Mouse (Mus musculus) embryonic facial prominence, embryonic 11.5 days (tissue): ENCODE results near the gene Smcr8. TPM values are rescaled to one million over a fixed set of nuclear protein-coding genes. Genes with fewer than 3 reads are reported as not detected.
"Not testable (repeated sequence)": the region's sequence is repeated elsewhere in the genome, so short reads cannot be mapped to it uniquely, and the experiment has no call there.

Source experiments
- ATAC-seq: fragments of 200-750 bp; cut with Nextera tagmentation; replicated peaks from 2 replicates; pipeline ENCODE4 v1.8.0; 2017; ENCODE audit warnings: low read depth; ENCODE audit not compliant: insufficient number of reproducible peaks, low FRiP score, low TSS enrichment
- DNase-seq: peaks from one replicate; pipeline ENCODE4 v3.0.0-alpha.2; 2015; ENCODE audit warnings: low spot score
- H3K27ac ChIP-seq: fragments of 300-500 bp; sonication (generic); replicated peaks from 2 replicates; pipeline ENCODE4 v1.5.1; 2014; ENCODE audit warnings: mild to moderate bottlenecking, low read depth, low read length, control low read depth
- H3K27me3 ChIP-seq: fragments of 300-500 bp; sonication (generic); 2 replicates; pipeline ENCODE4 v1.6.1; 2014; ENCODE audit warnings: mild to moderate bottlenecking, low read length, moderate library complexity, mixed read lengths; ENCODE audit not compliant: control insufficient read depth, insufficient read depth
- H3K36me3 ChIP-seq: fragments of 300-500 bp; sonication (generic); replicated peaks from 2 replicates; pipeline ENCODE4 v1.6.1; 2014; ENCODE audit warnings: low read depth, mild to moderate bottlenecking, low read length, moderate library complexity, mixed read lengths; ENCODE audit not compliant: control insufficient read depth, insufficient read depth
- H3K4me1 ChIP-seq: fragments of 300-500 bp; sonication (generic); 2 replicates; pipeline ENCODE4 v1.6.1; 2014; ENCODE audit warnings: low read length, mixed read lengths; ENCODE audit not compliant: control insufficient read depth, insufficient read depth
- H3K4me2 ChIP-seq: fragments of 300-500 bp; sonication (generic); 2 replicates; pipeline ENCODE4 v1.6.1; 2014; ENCODE audit warnings: low read depth, mild to moderate bottlenecking, control low read depth, low read length, moderate library complexity
- H3K4me3 ChIP-seq: fragments of 300-500 bp; sonication (generic); 2 replicates; pipeline ENCODE4 v1.5.1; 2014; ENCODE audit warnings: low read depth, low read length, control low read depth
- H3K9ac ChIP-seq: fragments of 300-500 bp; sonication (generic); replicated peaks from 2 replicates; pipeline ENCODE4 v1.6.1; 2014; ENCODE audit warnings: mild to moderate bottlenecking, control low read depth, low read length
- H3K9me3 ChIP-seq: fragments of 300-500 bp; sonication (generic); replicated peaks from 2 replicates; pipeline ENCODE4 v1.6.1; 2016; ENCODE audit warnings: mild to moderate bottlenecking, low read length, inconsistent platforms, mixed read lengths; ENCODE audit not compliant: control insufficient read depth
- WGBS: fragments of 180-500 bp; shearing (Covaris S2); extraction: QIAGEN DNeasy Blood & Tissue Kit; methylation state at CpG from one replicate; pipeline ENCODE4 v1.1.7; 2014; 5-methylcytosine and 5-hydroxymethylcytosine counted together
- polyA plus RNA-seq: library from polyadenylated mRNA; unstranded; fragments of >200 nt; fragmentation: Nextera tagmentation; extraction: Ambion mirVana; gene quantifications from 2 replicates; pipeline ENCODE4 v1.2.1, GENCODE M21; 2014

Gene Smcr8
- polyA plus RNA-seq, 1 experiment from 2014 or later = 9.9 TPM

GRCm38 (mm10) chr11:60810046-60810965 lies 33.0 kb downstream of the Smcr8 start:
- DNase-seq (no peak), ATAC-seq (no peak)
- Histone ChIP-seq H3K4me2 (peak overlapping the region; percentile 76), H3K9me3 (no peaks in the 10 kb centered on the region), H3K9ac (peak overlapping the region; percentile 49), H3K4me3 (peak overlapping the region; percentile 49), H3K27ac (no peak overlapping the region), H3K27me3 (no peaks in the 10 kb centered on the region), H3K36me3 (no peaks in the 10 kb centered on the region), H3K4me1 (no peaks in the 10 kb centered on the region)
- WGBS = 15% methylated on average over 14 of the region's 14 CpGs

GRCm38 (mm10) chr11:60811054-60811460 lies 33.7 kb downstream of the Smcr8 start:
- H3K4me1 ChIP-seq = no peaks in the 10 kb centered on the region
- ATAC-seq (peak; percentile 98), DNase-seq (peak; percentile 97)
- no peak overlapping the region for H3K27ac ChIP-seq
- peak overlapping the region; percentile 49 for H3K4me3 ChIP-seq
- no peaks in the 10 kb centered on the region for H3K9me3 ChIP-seq
- H3K9ac ChIP-seq = peak overlapping the region; percentile 49
- no peaks in the 10 kb centered on the region for H3K27me3 ChIP-seq
- H3K36me3 ChIP-seq = no peaks in the 10 kb centered on the region
- WGBS = under 1% methylated on average over 29 of the region's 29 CpGs
- peak overlapping the region; percentile 76 for H3K4me2 ChIP-seq

- H3K4me3 ChIP-seq = peak within 1 kb of the TSS; percentile 49
- H3K4me1 ChIP-seq, DNase-seq, H3K36me3 ChIP-seq, H3K9me3 ChIP-seq, H3K27ac ChIP-seq, H3K27me3 ChIP-seq, ATAC-seq: not testable (repeated sequence)
- WGBS = 29% methylated on average over 6 of the region's 6 CpGs
- peak within 1 kb of the TSS; percentile 76 for H3K4me2 ChIP-seq
- peak within 1 kb of the TSS; percentile 49 for H3K9ac ChIP-seq
Measured at GRCm38 (mm10) chr11:60811618-60812017, 34.3 kb downstream of the Smcr8 start, which contains the start of gene Shmt1. Gene Shmt1 (minus strand): TSS chr11:60811718.

GRCm38 (mm10) chr11:60816398-60816797 lies 39.1 kb downstream of the Smcr8 start:
- ATAC-seq (no peak), DNase-seq (no peak)
- H3K9me3 ChIP-seq = no peaks in the 10 kb centered on the region
- no peak overlapping the region for H3K9ac ChIP-seq
- H3K27me3 ChIP-seq = no peaks in the 10 kb centered on the region
- no peak overlapping the region for H3K27ac ChIP-seq
- no peaks in the 10 kb centered on the region for H3K4me1 ChIP-seq
- 64% methylated on average over 5 of the region's 5 CpGs for WGBS
- H3K4me3 ChIP-seq = no peak overlapping the region
- no peaks in the 10 kb centered on the region for H3K36me3 ChIP-seq
- no peak overlapping the region for H3K4me2 ChIP-seq

GRCm38 (mm10) chr11:60823771-60824170 lies 46.4 kb downstream of the Smcr8 start:
- H3K9ac ChIP-seq = no peak overlapping the region
- no peak for ATAC-seq
- no peaks in the 10 kb centered on the region for H3K4me1 ChIP-seq
- no peaks in the 10 kb centered on the region for H3K27me3 ChIP-seq
- H3K9me3 ChIP-seq = no peaks in the 10 kb centered on the region
- H3K27ac ChIP-seq = no peak overlapping the region
- no peaks in the 10 kb centered on the region for H3K36me3 ChIP-seq
- H3K4me3 ChIP-seq = no peak overlapping the region
- no peak overlapping the region for H3K4me2 ChIP-seq
- no peak for DNase-seq
- 65% methylated on average over 2 of the region's 2 CpGs for WGBS

- no peak overlapping the region for H3K9ac ChIP-seq
- H3K4me1 ChIP-seq = no peaks in the 10 kb centered on the region
- H3K27me3 ChIP-seq = no peaks in the 10 kb centered on the region
- 80% methylated on average over 3 of the region's 3 CpGs for WGBS
- H3K27ac ChIP-seq = no peak overlapping the region
- DNase-seq = no peak
- ATAC-seq = no peak
- no peaks in the 10 kb centered on the region for H3K9me3 ChIP-seq
- H3K4me3 ChIP-seq = no peak overlapping the region
- no peak overlapping the region for H3K4me2 ChIP-seq
- H3K36me3 ChIP-seq = no peaks in the 10 kb centered on the region
Measured at GRCm38 (mm10) chr11:60825191-60825590, 47.9 kb downstream of the Smcr8 start.

GRCm38 (mm10) chr11:60826700-60827099 lies 49.4 kb downstream of the Smcr8 start:
- WGBS = 44% methylated on average over 1 of the region's 1 CpGs
- no peaks in the 10 kb centered on the region for H3K27me3 ChIP-seq
- no peaks in the 10 kb centered on the region; the same call in 1 of the 2 replicates for H3K4me1 ChIP-seq
- H3K4me2 ChIP-seq = no peak overlapping the region
- no peak overlapping the region for H3K9ac ChIP-seq
- DNase-seq (no peak), ATAC-seq (no peak)
- no peaks in the 10 kb centered on the region for H3K36me3 ChIP-seq
- H3K4me3 ChIP-seq = no peak overlapping the region
- H3K27ac ChIP-seq = no peak overlapping the region
- no peaks in the 10 kb centered on the region for H3K9me3 ChIP-seq

- no peaks in the 10 kb centered on the region; the same call in 1 of the 2 replicates for H3K4me1 ChIP-seq
- no peaks in the 10 kb centered on the region for H3K36me3 ChIP-seq
- H3K4me2 ChIP-seq = no peak overlapping the region
- 52% methylated on average over 4 of the region's 4 CpGs for WGBS
- H3K4me3 ChIP-seq = no peak overlapping the region
- H3K27ac ChIP-seq = no peak overlapping the region
- no peaks in the 10 kb centered on the region for H3K9me3 ChIP-seq
- ATAC-seq (no peak), DNase-seq (no peak)
- H3K9ac ChIP-seq = no peak overlapping the region
- no peaks in the 10 kb centered on the region for H3K27me3 ChIP-seq
Measured at GRCm38 (mm10) chr11:60827241-60827945, 50.1 kb downstream of the Smcr8 start.
